Mouse (Mus musculus) embryo, embryonic 10.5 days (tissue): Measurements from ENCODE around the gene Selenon.

ENCODE experiments used
- DNase-seq: peaks from one replicate; pipeline ENCODE4 v3.0.0-alpha.2; 2015; ENCODE audit warnings: low spot score

Gene Selenon

DNA sequence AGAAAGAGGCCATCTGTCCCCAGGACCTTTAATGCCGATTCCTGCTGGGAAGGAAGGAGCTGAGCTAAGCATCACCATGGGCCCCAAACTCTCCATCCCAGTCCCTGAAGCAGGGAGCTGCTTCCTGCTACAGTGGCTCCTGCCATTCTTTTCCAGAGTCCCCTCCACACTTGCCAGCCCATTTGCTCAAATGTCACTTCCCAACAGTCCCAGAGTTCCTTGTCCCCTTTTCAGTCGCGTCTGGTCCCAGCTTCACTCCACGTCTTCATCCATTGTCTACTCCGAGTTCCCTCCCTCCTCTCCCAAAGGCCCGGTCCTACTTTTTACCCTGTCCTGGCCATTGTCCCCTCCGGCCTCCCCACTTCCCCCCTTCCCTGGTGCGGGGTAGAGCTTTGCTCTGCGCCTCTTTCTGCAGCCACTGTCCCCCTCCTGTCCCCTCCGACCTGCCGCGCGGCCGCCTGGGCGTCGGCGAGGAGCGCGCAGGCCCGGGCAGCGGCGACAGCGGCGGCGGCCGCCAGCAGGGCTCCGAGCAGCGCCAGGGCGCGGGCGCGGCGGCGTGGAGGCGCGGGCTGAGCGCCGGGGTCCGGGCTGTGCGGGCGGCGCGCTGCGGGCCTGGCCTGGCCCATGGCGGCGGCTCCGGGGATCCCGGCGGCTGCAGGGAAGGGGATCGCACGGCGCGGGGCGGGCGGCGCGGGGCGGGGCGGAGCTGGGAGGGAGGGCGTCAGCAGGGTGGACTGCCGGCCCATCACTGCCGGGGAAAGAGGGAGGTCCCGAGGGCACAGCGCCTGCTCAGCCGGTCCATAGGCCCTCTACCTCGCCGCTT, at the start of gene Selenon:
Gene Selenon (minus strand): TSS at position 673 of the 823 bp plus-strand sequence.
- peak; percentile 74 for DNase-seq

DNA sequence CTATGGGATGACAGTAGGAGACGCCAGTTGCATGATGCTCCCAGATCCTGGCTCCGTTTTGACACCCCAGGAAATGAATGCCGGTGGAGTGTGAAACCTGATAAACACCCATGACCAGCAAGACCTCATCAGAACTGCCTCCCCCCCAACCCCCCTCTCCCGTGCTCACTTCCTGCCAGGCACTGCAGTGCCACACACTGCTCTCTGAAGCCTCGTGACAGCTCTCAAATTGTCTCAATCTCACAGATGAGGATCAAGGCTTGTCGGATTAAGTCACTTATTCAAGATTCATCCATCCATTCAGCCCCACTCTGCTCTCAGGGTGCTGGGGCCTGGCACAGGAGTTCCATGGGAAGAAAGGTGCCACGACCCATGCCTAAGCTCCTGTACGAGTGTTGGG, 49.4 kb upstream of the Selenon start:
- DNase-seq: no peak

DNA sequence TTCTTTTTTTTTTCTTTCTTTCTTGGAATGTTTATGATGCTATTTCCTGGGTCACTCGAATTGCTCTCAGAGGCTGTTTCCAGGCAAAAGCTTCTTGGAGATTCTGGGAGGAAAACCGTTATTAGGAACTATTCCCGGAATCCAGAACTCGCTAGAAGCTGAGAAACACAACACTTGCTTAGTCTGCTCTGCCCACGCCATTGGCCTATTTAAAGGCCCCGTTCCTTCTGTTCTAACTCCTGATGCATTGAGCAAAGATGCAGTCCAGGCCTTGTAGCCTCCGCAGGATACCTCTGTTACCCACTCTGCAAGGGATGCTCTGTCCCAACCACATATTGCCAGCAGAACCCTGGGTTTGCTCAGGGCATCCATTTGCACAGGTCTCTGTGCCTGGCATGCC, 48.8 kb upstream of the Selenon start:
- no peak for DNase-seq

DNA sequence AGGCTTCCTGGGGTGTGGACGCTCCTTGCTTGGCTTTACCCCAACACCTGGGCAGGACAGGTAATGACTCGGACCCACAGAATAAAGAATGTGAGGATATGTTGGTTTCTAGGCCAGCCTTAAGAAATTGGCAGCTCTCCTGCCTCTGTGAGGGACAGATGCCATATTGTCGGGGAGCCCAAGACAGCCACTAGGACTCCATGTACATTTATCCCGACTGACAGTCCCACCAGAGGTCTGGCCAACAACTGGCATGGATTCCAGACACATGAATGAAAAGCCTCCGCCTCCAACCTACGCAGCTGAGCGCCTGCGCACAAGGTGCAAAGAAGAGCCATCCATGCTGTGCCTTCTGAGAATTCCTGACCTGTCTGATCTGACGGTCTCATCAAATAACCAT, 48.1 kb upstream of the Selenon start:
- DNase-seq: no peak

DNA sequence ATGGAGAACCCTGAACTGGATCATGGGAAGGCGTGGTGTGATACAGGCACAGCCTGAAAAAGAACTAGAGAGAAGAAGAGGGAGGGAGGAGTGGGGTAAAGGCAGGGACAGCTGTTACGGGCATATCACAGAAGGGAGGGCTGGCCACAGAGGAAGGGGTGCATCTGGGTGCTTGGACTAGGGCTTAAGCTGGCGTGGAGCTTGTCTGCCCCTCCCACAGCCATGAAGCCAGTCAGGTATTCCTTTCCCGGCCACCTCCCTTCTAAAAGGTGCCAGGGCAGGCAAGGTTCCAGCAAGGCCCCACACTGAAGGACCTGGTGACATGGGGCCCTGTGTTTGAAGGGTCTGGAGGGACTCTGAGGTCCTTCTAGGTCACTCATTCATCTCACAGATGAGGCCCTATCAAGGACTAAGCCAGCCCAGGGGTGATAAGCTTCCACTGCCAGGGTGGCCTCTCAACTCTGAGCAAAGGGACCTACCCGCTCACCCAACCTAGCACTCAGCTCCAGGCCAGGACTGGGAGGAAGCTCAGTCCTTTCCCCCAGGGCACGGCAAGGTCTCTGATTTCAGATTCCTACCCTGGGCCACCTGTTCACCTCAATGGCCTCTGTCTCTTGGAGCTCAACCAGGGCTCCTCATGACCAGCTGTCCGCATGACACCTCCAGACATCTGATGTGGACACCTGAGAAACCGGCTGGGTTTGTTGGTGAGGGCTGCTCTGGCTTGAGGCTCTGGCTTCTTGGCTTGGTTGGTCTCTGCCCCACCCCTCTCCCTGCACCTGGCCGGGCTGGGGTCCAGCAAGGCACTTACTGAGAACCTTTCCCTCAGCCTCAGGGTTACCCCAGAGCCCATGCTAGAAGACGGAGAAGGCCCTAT, 45.1 kb upstream of the Selenon start:
- DNase-seq: no peak

DNA sequence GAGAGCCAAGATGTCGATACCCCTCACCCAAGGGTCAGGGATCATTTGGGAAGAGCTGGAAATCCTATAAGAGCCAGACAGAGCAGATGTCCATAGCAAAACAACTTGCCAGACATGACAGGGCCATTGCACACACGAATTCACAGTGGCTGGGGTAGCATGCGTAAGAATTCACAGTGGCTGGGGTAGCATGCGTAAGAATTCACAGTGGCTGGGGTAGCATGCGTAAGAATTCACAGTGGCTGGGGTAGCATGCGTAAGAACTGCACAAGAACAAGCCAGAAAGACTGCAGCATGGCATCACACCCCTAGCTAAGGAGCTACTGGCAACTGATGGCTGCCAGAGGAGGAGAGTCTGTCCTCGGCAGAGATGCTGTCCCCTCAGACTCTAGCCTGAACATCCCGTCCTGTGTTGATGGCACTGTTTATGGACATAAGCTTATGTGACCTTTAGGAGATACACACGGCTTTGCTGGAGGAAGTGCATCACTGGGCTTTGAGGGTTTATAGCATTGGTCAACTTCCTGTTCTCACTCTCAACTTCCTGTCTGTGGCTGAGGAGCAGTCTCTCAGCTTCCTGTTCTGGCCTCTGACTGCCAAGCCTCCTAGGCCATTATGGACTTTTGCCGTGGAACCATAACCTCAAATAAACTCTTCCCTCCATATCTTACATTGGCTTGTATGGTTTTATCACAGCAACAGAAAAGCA, 42.9 kb upstream of the Selenon start:
- DNase-seq: no peak

DNA sequence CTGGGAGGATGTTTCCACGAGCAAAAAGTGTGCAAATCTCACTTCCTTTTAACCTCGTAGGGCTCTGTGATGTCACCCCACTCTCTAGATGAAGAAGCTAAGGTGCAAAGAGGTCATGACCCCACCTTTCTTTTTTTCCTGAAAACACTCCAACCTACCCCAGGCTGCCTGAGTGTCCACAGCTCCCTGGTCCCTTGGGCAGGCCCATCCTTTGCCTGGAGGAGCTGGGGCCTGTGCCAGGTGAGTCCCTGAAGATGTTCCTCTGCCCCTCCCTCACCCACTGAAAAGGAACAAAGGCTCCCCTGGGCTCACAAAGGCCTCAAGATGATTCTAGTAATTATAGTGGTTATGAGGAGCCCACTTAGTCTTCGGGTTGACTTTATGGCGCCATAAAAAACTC, 40.5 kb upstream of the Selenon start:
- no peak for DNase-seq

DNA sequence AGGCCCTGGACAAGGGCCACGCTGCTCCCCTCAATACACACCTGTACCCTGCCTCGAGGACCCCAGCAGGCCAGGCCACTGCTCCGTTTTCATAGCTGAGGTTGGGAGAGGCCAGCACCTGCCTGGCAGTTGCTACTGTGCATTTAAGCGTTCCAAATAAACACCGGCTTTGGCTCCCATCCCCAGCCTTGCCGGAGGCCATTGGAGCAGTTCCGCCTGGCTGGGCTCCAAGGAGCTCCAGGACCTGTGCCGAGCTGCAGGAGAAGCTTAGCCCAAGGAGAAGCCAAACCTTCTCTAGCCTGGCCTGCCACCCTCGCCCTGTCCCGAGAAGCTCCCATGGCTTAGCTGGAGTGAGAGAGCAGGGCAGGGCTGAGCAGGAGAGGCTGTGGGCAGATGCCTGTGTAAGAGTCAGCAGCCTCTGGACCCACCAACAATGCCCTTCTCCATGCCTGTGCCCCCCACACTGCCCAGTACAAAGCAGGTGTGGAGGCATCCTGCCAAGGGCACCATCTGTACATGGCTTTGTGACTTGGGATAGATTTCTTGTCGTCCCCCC, 39.6 kb upstream of the Selenon start:
- DNase-seq: no peak

DNA sequence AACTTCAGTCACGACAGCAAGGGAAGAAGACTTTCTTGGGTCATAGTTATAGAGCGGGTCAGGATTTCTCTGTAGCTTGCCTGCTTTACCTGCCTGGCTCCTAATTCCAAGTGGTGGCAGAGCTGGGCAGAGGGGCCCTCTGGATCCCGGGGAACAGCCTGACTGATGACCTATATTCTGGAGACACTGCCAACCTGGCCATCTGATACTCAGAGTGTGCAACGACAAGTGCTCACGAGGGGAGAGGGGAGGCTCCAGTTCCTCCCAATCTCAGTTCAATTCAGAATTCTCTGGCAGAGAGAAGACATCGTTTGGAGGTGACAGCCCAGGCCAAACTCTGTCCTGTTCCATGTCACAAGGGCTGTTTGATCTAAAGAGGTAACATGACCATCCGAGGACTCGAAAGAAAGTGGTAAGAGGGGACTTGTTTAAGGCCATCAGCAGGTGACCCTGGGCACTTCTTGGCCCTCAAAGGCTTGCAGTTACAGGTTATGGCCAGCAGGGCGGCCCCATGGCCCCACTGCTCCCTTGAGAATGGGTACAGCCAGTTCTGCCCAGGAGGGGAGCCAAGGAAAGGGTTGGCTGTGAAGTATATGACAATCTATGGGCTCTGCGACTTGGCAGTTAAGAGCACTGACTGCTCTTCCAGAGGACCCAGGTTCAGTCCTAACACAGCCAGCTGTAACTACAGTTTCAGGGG, 38.4 kb upstream of the Selenon start:
- DNase-seq: no peak

DNA sequence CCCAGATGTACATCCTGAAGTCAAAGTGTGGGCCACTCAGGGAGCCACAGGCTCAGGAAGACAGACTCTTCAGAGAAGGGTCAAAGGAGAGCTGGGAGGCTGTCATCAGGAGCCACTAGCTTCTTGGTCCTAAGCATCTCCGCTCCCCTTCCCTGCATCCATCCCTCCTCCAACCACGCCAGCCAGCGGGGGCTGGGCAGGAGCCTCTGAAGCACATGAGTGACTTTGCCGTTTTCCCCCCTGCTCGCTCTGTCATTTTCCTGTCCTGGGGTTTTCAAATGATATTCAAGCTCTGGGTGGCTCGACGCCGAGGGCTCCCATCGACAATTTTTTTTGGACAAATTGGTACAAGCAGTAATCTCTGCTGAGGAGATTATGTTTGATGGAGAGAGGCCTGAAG, 37.8 kb upstream of the Selenon start:
- no peak for DNase-seq

DNA sequence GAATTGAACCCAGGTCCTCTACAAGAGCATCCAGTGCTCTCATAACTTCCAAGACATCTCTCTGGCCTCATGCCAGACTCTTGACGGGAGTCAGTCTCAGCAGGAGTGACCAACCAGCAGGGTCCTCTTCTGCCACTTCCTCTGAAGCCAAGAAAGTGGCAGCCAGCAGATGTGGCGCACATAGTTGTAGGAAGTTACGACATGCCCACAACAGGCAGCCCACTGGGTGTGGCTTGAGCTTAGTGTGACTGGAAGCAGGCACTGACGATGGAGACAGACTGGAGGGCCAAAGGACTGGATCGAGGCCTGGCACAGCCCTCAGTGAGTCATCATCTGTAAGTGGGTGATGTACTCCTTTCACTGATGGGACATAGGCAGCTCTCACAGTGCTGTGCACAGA, 37.0 kb upstream of the Selenon start:
- no peak for DNase-seq

DNA sequence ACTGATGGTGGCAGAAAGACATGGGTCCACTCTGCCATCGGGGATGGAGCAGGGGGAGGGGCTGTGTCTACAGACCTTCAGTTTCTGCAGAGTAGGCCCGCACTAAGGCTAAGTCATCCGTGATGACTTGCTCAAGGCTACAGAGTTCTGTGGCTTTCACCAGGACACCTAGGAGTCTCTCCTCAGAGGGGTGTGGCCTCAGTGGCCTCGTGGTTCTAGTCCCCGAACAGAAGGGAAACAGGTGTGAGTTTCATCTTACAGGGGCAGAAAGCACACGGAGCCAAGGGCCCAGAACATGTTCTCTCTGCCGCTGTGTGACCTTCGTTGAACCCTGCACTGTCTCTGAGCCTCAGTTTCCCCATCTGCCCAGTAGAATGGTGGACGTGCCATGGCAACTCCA, 36.3 kb upstream of the Selenon start:
- DNase-seq: no peak

DNA sequence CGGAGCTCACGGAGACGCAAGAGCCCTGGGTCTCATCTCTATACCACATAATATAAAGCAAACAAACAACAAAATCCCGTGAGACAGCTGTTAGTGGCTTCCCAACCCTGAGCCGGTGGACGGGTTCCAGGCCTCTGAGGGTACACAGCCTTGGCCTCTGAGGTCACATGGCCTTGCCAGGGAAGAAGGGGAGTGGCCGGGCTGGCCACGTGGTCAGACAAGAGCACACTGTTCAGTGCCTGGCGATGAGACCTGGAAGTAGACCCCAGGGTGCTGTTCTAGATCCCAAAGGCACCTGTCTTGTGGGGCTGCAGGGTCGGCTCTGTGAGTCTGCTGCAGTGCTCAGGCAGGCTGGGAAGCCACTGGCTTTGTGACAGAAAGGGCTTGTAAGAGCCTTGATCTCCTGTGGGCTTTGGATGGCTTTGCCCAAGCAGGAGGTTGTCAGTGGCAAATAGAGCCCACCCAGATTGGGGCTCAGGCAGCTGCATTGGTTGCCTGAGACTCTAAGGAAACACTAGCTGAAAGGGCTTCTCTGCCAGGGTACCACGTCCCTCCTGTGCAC, 35.8 kb upstream of the Selenon start:
- no peak for DNase-seq

DNA sequence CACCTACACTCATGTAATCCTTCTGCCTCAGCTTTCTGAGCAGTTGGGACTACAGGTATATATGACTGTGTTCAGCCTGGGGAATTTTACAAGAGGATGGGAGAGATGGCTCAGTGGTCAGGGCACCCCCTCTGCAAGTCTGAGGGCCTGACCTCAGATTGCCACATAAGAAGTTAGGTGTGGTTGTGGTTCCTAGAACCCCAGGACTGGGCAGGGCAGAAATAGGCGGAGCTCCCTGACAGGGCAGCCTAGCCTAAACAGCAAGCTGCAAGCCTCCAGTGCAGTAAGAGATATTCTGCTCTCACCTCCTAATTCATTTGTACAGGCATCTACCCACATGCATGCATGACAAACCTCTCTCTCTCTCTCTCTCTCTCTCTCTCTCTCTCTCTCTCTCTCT, 34.7 kb upstream of the Selenon start:
- no peak for DNase-seq

DNA sequence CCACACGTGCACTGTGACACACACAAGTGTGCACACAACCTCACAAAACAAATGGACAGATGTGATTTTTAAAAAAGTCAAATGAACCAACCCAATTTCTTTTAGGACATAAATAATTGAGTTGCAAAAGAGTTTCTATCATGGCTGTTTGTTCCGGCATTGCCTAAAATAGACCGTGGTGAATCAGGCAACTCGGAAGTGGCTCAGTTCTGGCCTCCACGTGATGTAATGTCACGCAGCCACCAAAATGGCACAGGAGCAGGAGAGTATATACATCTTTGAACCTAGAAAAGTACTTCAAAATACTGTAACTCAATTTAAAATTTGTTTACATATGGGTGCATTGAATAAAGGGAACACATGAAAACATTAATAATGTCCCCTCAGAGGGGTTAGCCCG, 34.2 kb upstream of the Selenon start:
- no peak for DNase-seq

DNA sequence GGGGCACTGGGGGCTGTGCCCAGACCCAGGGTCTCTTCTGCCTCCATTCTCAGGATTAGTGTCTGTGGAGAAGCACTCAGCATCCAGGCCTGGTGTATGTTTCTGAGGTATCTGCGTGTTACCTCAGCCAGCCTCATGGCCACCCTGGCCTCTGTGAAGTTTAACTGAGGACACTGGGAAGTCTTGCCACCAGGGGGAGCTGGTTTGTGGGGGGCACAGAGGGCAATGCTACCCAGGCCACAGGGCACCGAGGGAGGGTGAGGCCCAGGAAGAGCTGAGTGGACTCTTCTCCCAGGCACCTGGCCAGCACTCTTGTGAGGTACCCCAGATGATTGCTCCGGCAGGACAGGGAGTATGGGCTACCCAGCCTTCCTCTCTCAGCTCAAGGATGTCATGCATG, 31.5 kb upstream of the Selenon start:
- no peak for DNase-seq

DNA sequence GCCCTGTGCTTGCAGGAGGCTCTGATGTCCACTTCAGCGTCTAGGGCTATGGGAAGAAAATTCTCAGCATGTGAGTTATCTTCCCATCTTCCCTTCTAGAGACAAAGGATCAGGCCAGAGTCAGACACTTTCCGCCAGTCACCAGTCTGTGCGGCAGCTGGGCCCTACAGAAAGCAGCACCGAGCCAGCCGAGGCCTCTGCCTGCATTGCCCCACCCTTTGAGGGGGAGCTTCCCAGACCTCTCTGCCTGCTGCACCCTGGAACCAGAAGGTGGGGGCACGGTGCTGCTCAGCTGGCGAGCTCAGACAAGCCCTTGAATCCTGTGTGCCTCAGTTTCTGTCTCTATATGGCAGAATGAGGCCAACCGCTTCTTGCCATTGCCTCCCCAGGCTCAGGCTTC, 29.4 kb upstream of the Selenon start:
- DNase-seq: no peak

DNA sequence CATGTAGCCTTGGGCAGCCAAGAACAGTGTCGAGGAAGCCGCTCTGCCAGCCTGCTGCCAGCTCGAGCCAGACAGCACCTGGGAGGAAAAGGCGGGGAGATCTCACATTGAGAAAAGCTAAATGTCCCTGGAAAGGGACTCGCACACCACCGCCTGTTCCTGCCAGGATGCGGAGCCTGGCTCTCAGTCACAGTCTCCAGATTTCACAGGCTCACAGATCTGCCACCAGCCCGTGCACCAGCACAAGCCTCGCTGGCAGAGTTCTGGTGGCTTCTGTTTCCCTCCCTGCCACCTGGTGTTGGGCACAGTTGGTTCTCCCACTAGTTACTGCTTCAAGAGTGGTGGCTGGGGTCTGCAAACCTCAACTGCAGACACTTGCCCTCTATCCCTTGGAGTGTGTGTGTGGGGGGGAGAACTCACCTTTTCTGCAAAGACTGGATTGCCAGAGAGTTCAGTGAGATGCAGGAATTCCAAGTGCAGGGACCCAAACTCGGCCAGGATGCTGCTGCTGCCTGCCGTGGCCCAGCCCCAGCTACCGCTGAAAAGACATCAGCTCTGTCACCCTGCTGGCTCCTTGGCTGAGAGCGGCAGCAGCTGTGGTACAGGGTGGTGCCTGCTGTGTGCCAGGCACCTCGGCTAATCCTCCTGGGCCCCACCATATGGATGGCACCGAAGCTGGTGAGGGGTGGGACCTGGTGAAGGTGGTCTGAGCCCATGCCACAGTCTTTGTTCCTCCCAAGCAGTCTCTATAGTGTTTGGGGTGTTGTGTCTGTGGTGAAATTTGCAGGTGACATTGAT, 28.6 kb upstream of the Selenon start:
- no peak for DNase-seq

DNA sequence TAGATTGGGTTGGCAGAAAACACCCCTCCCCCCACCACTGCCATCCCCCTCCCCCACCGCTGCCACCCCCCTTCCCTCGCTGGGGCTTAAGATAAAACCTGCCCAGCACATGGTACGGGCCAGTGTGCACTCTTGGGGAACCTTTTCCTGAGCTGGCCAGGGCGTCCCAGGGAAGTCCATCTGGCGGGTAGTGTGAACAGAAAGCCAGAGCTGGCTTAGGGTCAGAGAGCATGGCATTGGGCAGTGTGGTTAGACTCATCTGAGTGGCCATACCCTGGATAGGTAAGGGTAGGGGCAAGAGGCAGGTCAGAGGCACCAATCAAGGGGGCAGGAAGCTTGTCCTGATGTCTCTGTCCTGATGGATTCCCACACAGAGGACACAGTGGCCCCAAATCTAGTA, 27.7 kb upstream of the Selenon start:
- no peak for DNase-seq

DNA sequence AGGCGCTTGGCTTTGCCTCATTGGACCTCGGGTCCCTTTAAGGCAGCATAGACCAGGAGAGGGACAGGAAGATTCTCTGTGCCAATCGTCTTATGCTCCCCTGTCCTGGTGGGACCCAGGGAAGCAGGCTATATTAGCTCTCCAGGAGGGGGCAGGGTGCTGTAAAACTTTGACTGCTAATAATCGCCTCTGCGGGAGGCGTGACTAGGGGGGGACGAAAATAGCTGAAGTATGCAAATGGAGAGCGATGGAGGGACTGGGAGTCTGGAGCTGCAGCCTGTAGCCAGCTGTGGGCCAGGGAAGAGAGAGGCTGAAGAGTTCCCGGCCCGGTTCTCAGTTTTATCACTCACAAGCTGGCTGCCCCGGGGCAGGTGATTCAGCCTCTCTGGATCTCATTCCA, 27.2 kb upstream of the Selenon start:
- peak; percentile 45 for DNase-seq

DNA sequence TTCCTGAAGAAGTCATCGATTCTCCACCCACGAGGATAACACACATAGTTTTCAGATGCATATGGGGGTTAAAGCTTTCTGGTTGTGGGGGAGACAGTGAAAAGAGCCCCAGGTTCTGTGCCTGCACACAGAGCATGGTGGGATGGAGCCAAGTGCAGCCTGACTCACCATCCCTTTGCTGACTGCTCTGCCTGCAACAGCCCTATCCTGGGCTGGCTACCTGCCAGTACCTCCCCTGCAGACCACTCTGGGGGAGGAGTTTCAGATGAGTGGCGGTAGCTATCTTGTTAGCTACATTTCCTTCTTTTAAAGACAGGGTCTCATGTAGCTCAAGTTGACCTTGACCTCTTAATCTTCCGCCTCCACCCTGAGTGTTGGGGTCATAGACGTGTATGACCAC, 26.4 kb upstream of the Selenon start:
- DNase-seq: no peak
